Mouse (Mus musculus) adrenal gland, postnatal 25 days (tissue): ENCODE measurements around the gene Ddx6. TPM values are rescaled to one million over a fixed set of nuclear protein-coding genes. Genes with fewer than 3 reads are reported as not detected.

Source experiments
- total RNA-seq: library from RNA; stranded (reverse); gene quantifications from 2 replicates; pipeline ENCODE4 v1.2.3, GENCODE M21; 2021

Ddx6 gene
- total RNA-seq, 1 experiment from 2014 or later: 145 TPM

Other genes with a start within 250 kb of the Ddx6 start
- gene Vps11, start 243.2 kb upstream of the Ddx6 start, total RNA-seq: 52.4 and 74.6 TPM in 2 replicates
- 144 and 148 TPM in 2 replicates for gene Hyou1, start 225.4 kb upstream of the Ddx6 start, total RNA-seq
- 21.4 and 27.1 TPM in 2 replicates for gene Slc37a4, start 208.0 kb upstream of the Ddx6 start, total RNA-seq
- 1,083 and 1,176 TPM in 2 replicates for gene Rps25, start 197.8 kb upstream of the Ddx6 start, total RNA-seq
- 89.7 and 92.0 TPM in 2 replicates for gene Trappc4, start 197.3 kb upstream of the Ddx6 start, total RNA-seq
- gene Ccdc84, start 186.3 kb upstream of the Ddx6 start, total RNA-seq: 20.4 and 21.9 TPM in 2 replicates
- not detected in 2 replicates for gene Foxr1, start 163.8 kb upstream of the Ddx6 start, total RNA-seq
- not detected in 2 replicates for gene Upk2, start 149.9 kb upstream of the Ddx6 start, total RNA-seq
- 56.0 and 82.0 TPM in 2 replicates for gene Bcl9l, start 122.1 kb upstream of the Ddx6 start, total RNA-seq
- gene Cxcr5, start 43.0 kb upstream of the Ddx6 start, total RNA-seq: 0.18 TPM in 1 of 2 replicates, not detected in the other
- not detected in 2 replicates for gene Treh, start 68.3 kb downstream of the Ddx6 start, total RNA-seq
- 33.7 and 36.9 TPM in 2 replicates for gene Phldb1, start 130.3 kb downstream of the Ddx6 start, total RNA-seq
- 148 and 170 TPM in 2 replicates for gene Arcn1, start 163.0 kb downstream of the Ddx6 start, total RNA-seq
- 71.7 and 97.0 TPM in 2 replicates for gene Ift46, start 163.0 kb downstream of the Ddx6 start, total RNA-seq
- gene Tmem25, start 194.4 kb downstream of the Ddx6 start, total RNA-seq: 6.1 and 8.6 TPM in 2 replicates
- gene Ttc36, start 198.2 kb downstream of the Ddx6 start, total RNA-seq: 3.4 and 10.5 TPM in 2 replicates